Mouse (Mus musculus) kidney, adult 2 months (tissue): ENCODE measurements at regions not wholly inside any gene's neighbourhood (a gene's known extent, or its start where the extent isn't known, plus 50 kb on each side); places are given as distances from the start of the nearest gene placed in this dataset.

Experiments used
- DNase-seq: peaks from one replicate; pipeline ENCODE4 v3.0.0; 2021
- H3K27ac ChIP-seq: fragments of 200-500 bp; 2 replicates; pipeline ENCODE4 v1.5.1; 2012; ENCODE audit warnings: low read depth, low read length, control low read depth, inconsistent platforms; ENCODE audit not compliant: insufficient read depth
- H3K27me3 ChIP-seq: fragments of 200-500 bp; replicated peaks from 2 replicates; pipeline ENCODE4 v1.6.1; 2012; ENCODE audit warnings: mild to moderate bottlenecking, moderate library complexity, low read length, inconsistent platforms; ENCODE audit not compliant: control insufficient read depth, insufficient read depth
- H3K36me3 ChIP-seq: fragments of 200-500 bp; 2 replicates; pipeline ENCODE4 v1.6.1; 2012; ENCODE audit warnings: mild to moderate bottlenecking, moderate library complexity, low read length, inconsistent platforms; ENCODE audit not compliant: control insufficient read depth, insufficient read depth
- H3K4me1 ChIP-seq: fragments of 200-500 bp; 2 replicates; pipeline ENCODE4 v1.6.1; 2011; ENCODE audit warnings: low read length; ENCODE audit not compliant: control insufficient read depth, insufficient read depth
- H3K4me3 ChIP-seq: fragments of 200-500 bp; 2 replicates; pipeline ENCODE4 v1.5.1; 2011; ENCODE audit warnings: mild to moderate bottlenecking, low read depth, low read length, control low read depth; ENCODE audit not compliant: insufficient read depth
- CTCF ChIP-seq: fragments of 200-500 bp; conservative IDR thresholded peaks from 2 replicates; pipeline ENCODE4 v1.5.1; 2011; ENCODE audit warnings: low read depth, mild to moderate bottlenecking, control low read depth, low read length, moderate library complexity, mixed read lengths; ENCODE audit not compliant: insufficient read depth, insufficient read length
- POLR2A ChIP-seq: fragments of 200-500 bp; IDR thresholded peaks from one replicate; pipeline ENCODE4 v1.6.1; 2011; ENCODE audit warnings: low read depth, low read length, control low read depth
- WGBS: fragments of 180-500 bp; shearing (Covaris S2); methylation state at CpG from one replicate; pipeline ENCODE4 v1.1.7; 2018; 5-methylcytosine and 5-hydroxymethylcytosine counted together

DNA sequence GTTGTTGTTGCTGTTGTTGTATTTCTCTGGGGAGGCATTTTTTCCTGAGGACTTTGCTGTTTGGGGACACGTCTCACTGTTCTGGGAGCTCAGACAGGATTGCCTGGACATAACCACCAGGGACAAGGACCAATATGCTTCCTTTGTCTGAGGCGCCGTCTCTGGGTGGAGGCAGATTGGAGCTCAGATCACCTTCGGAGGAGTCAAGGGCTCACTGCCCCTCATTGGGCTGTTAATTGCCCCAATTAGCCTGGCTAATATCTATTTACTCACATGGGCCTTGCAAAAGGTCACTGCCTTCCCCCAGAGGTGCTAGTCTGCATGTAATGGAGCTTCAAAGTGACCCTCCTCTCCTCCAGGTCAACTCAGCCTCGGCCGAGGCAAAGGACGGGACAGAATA lies 270.5 kb downstream of the 3100002H09Rik start:
- WGBS: 22% methylated on average over 7 of the region's 7 CpGs
- Histone ChIP-seq H3K4me1 (no peaks in the 10 kb centered on the region), H3K36me3 (no peaks in the 10 kb centered on the region), H3K27ac (no peak overlapping the region), H3K27me3 (0 out of 2 replicates have a peak, but pooled peaks cover 1% of the 10 kb centered on the region), H3K4me3 (no peak overlapping the region)
- TF ChIP-seq CTCF: no peak
- no peak for TF ChIP-seq POLR2A
- no peak for DNase-seq

DNA sequence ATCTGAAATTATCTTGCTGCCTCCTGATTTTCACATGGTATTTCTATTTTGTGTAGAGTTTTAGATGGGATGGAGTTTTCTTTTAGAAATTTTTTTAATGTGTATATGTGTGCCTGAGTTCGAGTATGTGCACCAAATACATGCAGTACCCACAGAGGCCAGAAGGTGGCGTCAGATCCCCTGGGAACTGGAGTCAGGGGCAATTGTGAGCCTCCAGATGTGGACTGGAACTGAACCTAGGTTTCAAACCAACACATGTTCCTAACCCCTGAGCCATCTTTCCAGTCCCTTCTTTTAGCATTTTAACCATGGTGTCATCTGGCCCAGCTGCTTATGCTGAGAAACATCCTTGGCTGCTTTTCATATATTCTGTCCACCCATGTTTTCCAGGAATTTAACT lies 274.9 kb downstream of the 3100002H09Rik start:
- WGBS: 75% methylated on average over 2 of the region's 2 CpGs
- TF ChIP-seq CTCF (0 out of 2 replicates have a peak, but pooled peaks have one; percentile 13), POLR2A (no peak)
- H3K36me3 ChIP-seq: no peaks in the 10 kb centered on the region
- H3K4me1 ChIP-seq: no peaks in the 10 kb centered on the region
- DNase-seq: no peak
- no peak overlapping the region for H3K4me3 ChIP-seq
- no peaks in the 10 kb centered on the region for H3K27me3 ChIP-seq
- no peak overlapping the region for H3K27ac ChIP-seq

DNA sequence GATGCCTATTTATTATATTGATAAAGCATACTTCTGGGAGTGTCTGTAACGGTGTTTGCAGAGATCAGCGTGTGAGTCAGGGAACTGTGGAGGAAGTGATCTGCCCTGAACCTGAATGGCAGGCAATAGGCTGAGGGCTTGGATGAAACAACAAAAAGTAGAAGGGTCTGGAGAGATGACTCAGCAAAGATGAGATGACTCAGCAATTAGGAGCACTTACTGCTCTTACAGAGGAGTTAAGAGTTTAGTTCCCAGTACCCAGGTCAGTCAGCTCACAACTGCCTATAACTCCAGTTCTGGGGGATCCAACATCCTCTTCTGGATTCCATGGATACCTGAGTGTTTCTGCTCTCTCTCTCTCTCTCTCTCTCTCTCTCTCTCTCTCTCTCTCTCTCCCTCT lies 277.6 kb downstream of the 3100002H09Rik start:
- no peak for TF ChIP-seq POLR2A
- TF ChIP-seq CTCF: no peak
- WGBS: 76% methylated on average over 2 of the region's 2 CpGs
- Histone ChIP-seq H3K4me1 (no peaks in the 10 kb centered on the region), H3K36me3 (no peaks in the 10 kb centered on the region), H3K4me3 (no peak overlapping the region), H3K27me3 (no peaks in the 10 kb centered on the region), H3K27ac (no peak overlapping the region)
- DNase-seq: no peak

DNA sequence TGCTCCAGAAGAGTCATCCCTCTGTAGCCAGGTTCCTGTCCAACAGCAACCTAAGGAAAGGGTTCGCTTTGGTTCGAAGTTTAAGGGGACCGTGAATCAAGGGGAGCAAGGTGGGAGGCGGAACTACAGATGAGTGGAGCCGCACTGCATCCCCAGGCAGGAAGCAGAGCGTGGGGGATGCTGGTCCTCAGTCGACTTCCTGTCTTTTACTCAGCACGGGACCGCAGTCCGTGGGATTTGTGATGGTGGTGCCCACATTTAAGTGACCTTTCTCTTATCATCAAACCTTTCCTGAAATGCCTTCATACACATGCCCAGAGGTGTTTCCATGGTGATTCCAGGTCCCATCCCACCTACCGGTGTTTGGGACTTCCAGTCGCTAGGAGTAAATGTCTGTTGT lies 278.2 kb downstream of the 3100002H09Rik start:
- no peak for TF ChIP-seq POLR2A
- no peak for TF ChIP-seq CTCF
- Histone ChIP-seq H3K27ac (no peak overlapping the region), H3K4me1 (no peaks in the 10 kb centered on the region), H3K36me3 (no peaks in the 10 kb centered on the region), H3K4me3 (no peak overlapping the region), H3K27me3 (no peaks in the 10 kb centered on the region)
- DNase-seq: no peak
- WGBS: 70% methylated on average over 12 of the region's 12 CpGs

DNA sequence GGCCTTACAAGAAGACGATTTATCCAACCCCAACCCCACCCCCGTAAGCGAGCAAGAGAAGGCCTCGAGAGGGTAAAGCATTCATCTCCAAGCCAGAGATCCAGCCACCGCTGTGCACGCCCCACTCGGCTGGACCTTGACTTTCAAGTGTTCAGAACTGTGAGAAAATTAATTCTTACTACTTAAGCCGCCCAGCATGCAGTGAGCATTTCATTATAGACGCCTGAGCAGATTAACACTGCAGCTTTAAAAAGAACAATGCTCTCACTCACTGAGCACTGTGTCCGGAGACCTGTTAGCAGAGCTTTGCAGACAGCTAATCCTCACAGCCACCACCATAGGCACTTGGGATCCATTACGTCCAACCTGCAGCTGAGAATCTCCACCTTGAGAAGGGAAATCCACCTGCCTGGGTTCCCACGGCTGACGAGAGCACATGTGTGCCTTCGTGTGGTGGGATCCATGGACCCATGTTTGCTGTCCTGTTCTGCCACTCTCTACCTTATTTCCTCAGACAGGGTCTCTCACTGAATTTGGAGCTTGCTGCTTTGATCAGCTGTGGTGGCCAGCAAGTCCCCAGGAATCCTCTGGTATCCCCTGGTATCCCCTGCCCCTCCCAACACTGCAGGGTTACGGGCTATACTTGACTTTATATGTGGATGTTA lies 281.4 kb downstream of the 3100002H09Rik start:
- no peak overlapping the region for H3K4me3 ChIP-seq
- DNase-seq: no peak
- TF ChIP-seq POLR2A (no peak), CTCF (no peak)
- no peaks in the 10 kb centered on the region for H3K4me1 ChIP-seq
- no peaks in the 10 kb centered on the region for H3K36me3 ChIP-seq
- H3K27ac ChIP-seq: no peak overlapping the region
- 71% methylated on average over 15 of the region's 15 CpGs for WGBS
- no peaks in the 10 kb centered on the region for H3K27me3 ChIP-seq

DNA sequence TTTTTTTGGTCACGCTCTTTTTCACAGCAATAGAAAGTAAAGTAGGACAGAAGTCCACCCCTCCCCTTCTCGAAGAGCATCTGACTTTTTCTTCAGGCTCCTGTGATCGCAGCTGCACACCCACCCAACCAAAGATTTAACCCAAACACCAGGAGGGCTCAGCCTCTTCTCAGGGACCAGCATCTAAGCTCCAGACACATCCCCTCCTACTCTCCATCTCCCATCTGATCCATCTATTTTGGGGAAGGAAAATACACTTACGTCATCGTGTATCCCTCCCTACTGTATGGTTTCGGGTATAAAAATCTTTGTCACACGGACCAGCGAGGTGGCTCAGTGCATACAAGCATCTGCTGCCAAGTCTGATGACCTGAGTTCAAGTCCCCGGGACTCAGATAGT lies 284.3 kb downstream of the 3100002H09Rik start:
- Histone ChIP-seq H3K4me3 (no peak overlapping the region), H3K27me3 (no peaks in the 10 kb centered on the region), H3K27ac (no peak overlapping the region), H3K4me1 (no peaks in the 10 kb centered on the region), H3K36me3 (no peaks in the 10 kb centered on the region)
- no peak for DNase-seq
- no peak for TF ChIP-seq CTCF
- 80% methylated on average over 9 of the region's 9 CpGs for WGBS

DNA sequence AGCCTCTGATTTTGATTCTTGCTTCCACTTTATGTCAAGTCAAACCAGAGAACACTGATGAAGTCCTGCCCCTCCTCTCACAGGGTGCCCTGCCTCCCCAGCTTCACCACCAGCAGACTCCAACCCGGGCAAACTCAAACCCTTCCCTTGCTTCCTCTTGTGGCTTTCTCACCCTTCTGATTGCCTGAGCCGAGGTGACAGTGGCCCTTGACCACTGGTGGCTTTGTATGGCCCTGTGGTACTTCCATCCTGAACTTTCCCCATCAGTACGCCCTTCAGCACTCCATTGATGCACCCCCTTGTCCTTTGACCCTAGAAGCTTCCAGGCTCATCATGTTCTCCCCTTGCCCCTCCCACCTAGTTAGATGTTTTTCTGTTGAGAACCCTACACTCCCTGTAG lies 287.0 kb downstream of the 3100002H09Rik start:
- H3K4me1 ChIP-seq: no peaks in the 10 kb centered on the region
- no peaks in the 10 kb centered on the region; the same call in 1 of the 2 replicates for H3K27me3 ChIP-seq
- H3K36me3 ChIP-seq: no peaks in the 10 kb centered on the region
- no peak for TF ChIP-seq CTCF
- TF ChIP-seq POLR2A: no peak
- H3K4me3 ChIP-seq: no peak overlapping the region
- 55% methylated on average over 3 of the region's 3 CpGs for WGBS
- H3K27ac ChIP-seq: no peak overlapping the region
- DNase-seq: no peak

DNA sequence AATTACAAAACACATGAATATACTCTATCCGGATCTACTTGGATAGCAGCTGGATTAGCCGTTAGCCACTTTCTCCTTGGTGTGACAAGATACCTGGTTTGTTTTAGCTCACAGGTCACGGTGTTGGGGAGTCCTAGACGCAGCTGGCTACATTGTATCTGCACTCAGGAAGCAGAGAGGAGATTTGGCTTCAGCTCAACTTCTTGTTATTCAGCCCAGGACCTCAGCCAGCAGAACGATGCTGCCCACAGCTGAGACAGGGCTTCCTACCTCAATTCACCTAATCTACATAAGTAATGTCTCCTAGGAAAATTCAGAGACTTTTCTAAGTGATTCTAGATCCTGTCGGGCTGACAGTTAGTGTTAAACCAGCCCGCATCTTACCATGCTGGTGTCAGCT lies 289.4 kb downstream of the 3100002H09Rik start:
- no peaks in the 10 kb centered on the region; the same call in 1 of the 2 replicates for H3K27me3 ChIP-seq
- no peak for DNase-seq
- no peaks in the 10 kb centered on the region for H3K36me3 ChIP-seq
- WGBS: 39% methylated on average over 7 of the region's 7 CpGs
- no peaks in the 10 kb centered on the region; the same call in 1 of the 2 replicates for H3K4me1 ChIP-seq
- no peak overlapping the region for H3K27ac ChIP-seq
- TF ChIP-seq CTCF (no peak), POLR2A (no peak)
- no peak overlapping the region for H3K4me3 ChIP-seq
